Mouse (Mus musculus) lung, adult 2 months (tissue): ENCODE measurements around the gene Dntt.

Experiments used
- CTCF ChIP-seq: fragments of 200-500 bp; IDR thresholded peaks from 2 replicates; pipeline ENCODE4 v1.5.1; 2011; ENCODE audit warnings: mild to moderate bottlenecking, low read length, control low read depth; ENCODE audit not compliant: insufficient read depth
- POLR2A ChIP-seq: fragments of 200-500 bp; IDR thresholded peaks from 2 replicates; pipeline ENCODE4 v1.6.1; 2011; ENCODE audit warnings: low read depth, mild to moderate bottlenecking, control low read depth, low read length, borderline replicate concordance; ENCODE audit errors: extremely low read depth

GRCm38 (mm10) chr19:40998469-40999170, 30.5 kb upstream of the Dntt start:
- TF ChIP-seq POLR2A = no peak
- no peak for TF ChIP-seq CTCF
